Mouse (Mus musculus): ENCODE data around the gene Paqr8.

Gene Paqr8

DNA sequence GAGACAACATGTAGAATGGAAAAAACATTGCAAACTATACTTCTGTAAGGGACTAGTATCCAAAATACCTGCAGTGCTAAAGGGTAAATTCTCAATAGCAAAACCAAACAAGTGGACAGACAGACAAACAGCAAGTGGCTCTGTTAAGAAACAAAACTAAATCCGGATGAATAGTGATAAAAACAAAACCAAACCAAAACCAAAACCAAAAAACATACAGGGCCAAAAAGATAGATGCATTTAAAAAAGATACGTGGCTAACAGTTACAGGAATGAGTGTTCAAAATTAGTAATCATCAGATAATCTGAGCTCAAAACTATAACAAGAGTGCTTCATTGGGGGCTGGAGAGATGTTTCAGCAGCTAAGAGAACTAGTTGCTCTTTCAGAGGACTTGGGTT is 79.2 kb downstream of the Paqr8 start:
- in situ Hi-C loops (cut with MboI), result no loop called here

DNA sequence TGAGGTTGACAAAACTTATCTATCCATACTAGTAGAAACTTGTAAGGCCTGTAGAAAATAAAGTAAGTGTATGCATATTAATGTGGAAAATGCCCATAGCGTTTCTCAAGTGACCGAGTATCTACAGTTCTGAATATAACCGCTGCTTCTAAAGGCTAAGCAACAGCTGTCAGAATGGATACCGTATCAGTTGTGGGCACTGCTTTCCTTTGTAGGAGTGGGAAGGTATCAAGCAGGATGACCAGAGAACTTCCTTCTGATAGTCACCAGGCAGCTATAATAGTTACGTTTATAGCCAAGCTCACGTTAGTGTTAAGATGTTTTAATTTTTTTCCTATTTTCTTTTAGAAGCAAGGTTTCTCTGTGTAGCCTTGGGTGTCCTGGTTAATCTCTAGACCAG is 83.0 kb downstream of the Paqr8 start:
- in situ Hi-C loops (cut with MboI), result no loop called here

DNA sequence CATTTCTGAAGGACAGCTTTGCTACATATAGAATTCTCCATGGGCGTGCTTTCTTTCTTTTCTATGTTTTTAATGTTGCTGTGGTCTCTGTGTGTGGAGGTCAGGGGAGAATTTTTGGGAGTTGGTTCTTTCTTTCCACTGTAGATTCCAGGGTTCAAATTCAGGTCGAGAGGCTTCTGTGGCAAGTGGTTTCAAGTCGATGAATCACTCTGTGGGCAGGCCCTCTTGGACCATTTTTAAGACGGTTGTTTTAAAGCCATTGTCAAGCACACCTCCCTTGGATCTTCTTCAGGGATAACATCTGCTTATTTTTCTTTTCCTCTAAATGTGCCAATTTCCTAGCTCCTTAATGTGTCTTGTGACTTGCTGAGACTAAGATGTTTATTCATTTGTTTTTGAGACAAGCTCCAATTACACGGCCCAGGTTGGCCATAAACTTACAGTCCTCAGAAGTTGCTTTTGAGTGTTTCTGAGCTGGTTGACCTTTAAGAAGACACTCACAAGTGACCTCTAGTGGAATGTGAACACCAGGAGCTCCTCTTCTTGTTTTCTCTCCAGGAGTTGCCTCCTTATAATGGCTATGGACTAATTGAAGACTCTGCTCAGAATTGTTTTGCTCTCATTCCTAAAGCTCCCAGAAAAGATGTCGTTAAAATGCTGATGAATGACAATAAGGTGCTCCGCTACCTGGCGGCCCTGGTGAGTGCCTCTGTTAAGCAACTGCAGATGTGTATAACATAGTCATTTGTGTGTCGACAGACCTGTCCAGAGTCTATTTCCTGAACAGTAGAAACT is 84.1 kb downstream of the Paqr8 start:
- in situ Hi-C loops (cut with MboI), result no loop called here

DNA sequence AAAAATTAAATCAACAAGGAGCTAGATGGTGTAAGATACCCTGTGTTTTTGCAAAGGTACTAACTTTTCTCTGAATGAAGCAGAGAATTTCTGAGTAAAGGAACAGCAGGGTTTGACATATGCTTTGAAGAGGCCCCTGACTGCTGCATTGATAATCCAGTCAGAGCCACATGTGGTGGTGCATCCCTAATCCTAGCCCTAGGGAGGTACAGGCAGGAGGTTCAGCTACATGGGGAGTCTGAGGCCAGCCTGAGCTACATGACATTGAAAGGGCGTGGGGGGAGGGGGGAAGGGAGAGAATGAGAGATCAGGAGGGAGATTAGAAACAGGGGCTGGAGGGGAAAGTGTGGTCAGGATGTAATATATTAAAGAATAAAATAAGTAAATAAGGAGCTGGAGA is 90.1 kb downstream of the Paqr8 start:
- in situ Hi-C loops (cut with MboI), result no loop called here

DNA sequence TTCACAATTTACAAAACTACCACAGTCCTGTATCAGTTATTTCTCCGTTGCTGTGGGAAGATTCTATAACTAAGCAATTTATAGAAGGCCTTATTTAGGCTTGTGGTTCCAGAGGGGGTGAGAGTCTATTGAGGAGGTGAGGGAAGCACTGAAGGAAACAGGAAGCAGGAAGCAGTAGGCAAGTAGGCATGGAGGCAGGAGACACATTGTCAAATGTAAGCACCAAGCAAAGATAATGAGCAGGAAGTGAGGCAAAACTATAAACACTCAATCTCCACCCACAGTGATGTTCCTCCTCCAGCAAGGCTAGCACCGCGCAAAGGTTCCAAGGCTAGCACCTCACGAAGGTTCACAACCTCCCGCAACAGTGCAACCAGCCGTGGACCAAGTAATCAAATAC is 91.4 kb downstream of the Paqr8 start:
- in situ Hi-C loops (cut with MboI), result no loop called here

DNA sequence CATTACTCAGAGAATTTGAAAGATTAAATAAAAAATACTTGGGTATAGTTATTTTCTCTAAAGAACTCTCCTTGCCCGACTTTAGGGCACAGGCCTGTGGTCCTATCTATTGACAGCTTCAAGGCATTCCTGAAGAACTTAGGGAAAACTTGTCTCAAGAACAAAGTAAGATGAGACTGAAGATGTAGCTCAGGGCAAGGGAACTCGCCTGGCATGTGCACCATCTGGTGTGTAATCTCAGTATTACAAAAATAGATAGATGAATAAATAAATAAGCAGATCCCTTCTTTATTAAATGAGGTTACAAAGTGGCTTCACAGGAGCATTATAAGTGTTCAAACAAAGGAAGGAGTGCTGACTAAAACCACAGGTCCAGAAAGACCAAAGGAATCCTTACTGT is 93.7 kb downstream of the Paqr8 start:
- in situ Hi-C loops (cut with MboI), result no loop called here

DNA sequence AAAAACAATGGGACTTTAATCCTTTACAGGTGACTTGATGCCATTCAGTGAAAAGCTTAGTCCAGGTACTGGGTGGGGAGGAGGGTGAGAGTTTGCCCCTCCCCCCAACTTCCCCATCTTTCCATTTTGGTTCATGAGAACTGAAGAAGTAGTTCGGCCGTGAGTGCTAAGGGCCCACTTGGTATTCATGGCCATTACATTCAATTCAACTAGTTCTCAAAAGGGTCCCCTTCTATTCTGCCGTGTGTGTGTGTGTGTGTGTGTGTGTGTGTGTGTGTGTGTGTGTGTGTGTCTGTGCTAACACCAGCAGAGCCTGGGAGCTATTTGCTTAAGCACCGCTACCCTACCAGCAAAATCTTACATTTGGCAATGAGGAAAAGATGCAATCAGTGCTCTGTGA is 94.2 kb downstream of the Paqr8 start:
- in situ Hi-C loops (cut with MboI), result no loop called here

DNA sequence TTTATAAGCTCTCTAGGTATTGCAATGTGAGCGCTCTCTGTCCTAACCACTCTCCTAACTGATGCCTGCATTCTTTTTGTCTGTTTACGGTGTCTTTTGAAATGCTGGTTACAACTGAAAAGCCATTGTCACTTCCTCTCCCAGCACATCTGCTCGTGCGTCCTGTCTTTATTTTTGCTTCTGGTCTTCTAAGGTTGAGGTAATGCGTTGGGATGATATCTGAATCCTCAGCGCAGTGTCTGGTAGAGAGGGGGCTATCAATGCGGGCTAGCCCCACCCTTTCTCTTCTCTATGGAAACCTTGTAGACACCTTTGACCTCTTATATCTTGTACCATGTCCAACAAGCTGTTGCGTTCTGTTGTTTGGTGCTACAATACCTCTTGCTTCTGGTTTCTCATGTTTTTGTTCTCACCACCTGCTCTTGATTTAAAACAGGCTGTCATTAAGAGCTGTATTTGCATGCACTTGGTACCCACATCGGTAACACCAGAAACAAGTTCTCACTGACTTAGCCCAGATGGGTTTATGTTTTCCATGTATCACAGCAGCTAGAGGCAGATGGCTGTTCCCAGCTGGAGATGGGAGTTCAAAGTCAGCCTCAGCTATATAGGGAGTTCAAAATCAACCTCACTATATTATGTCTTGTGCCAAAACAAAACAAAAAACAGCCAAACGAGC is 96.1 kb downstream of the Paqr8 start:
- in situ Hi-C loops (cut with MboI), result no loop called here

Measured in mature B cell (primary cell).